Mouse (Mus musculus) bone marrow macrophage, adult 2 months (primary cell): ENCODE measurements around the gene Zgrf1.

Experiments used
- CTCF ChIP-seq: IDR thresholded peaks from 2 replicates; pipeline ENCODE4 v1.5.1; 2012; ENCODE audit warnings: low read depth, mild to moderate bottlenecking, low read length, moderate library complexity
- POLR2A ChIP-seq: IDR thresholded peaks from 2 replicates; pipeline ENCODE4 v1.6.1; 2012; ENCODE audit warnings: mild to moderate bottlenecking, low read depth, low read length, borderline replicate concordance

DNA sequence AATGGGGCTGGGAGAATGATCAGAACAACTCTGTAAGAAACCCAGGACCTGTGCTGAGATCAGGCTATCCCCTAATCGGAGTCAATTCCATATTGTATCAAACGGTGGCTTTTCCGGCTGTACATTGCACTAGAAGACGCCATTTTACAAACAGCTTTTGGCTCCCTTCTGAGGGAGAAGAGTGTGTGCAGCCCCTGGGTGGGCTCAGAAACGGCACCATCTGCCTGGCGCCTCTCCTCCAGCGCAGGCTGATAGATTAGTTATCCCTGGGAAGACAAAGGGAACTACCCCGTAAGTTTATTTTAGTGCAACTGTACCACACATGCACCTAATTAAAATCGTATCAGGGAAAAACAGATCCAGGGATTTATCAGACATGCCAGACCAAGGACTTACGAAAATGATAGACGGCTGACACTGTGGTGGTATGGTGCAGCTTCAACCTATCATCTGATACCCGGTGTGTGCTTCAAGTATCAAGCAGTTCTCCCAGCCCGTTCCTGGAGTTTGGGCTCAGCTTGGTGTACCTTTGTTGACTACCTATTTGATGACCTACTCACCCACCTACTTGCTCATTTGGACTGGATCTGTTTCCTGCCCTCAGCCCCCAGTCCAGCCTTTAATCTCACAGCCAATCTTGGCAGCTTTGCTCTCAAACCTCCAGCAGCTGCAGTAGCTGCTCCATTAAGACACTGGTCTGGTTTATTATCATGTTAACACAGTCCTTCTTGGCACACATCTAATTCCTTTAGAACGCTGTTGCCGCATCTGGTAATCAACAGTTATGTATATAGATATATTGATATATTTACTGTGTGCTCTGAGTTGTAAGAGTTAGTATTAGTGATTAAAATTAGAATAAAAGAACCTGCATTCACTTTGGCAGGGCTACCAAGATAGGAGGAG is 45.2 kb upstream of the Zgrf1 start:
- TF ChIP-seq CTCF (no peak), POLR2A (no peak)
